Mouse (Mus musculus): ENCODE data around the gene Sertad1. TPM values are rescaled to one million over a fixed set of nuclear protein-coding genes. Genes with fewer than 3 reads are reported as not detected.

Sertad1 gene
- total RNA-seq, 2 experiments from 2014 or later = 19.0 to 27.9 TPM

Other genes with a start within 250 kb of the Sertad1 start
- gene Numbl, start 228.5 kb upstream of the Sertad1 start, total RNA-seq (2021) = 10 to 100 TPM; 11.3 to 13.6 TPM
- gene Ltbp4, start 149.2 kb upstream of the Sertad1 start, total RNA-seq (2021) = 100 to 1,000 TPM; 107 to 111 TPM
- 10 to 100 TPM; 19.6 to 22.9 TPM for gene Shkbp1, start 130.9 kb upstream of the Sertad1 start, total RNA-seq (2021)
- 1 to 10 TPM in 1 of 2 experiments, not detected in 1; 2.5 TPM for gene Gm20479, start 129.5 kb upstream of the Sertad1 start, total RNA-seq (2021)
- under 1 TPM; 0.70 to 0.81 TPM for gene Sptbn4, start 39.2 kb upstream of the Sertad1 start, total RNA-seq (2021)
- 10 to 100 TPM; 83.4 TPM for gene Blvrb, start 38.9 kb upstream of the Sertad1 start, total RNA-seq (2021)
- gene Sertad3, start 13.1 kb upstream of the Sertad1 start, total RNA-seq (2021) = 10 to 100 TPM; 13.5 to 15.6 TPM
- 1 to 10 TPM; 3.3 to 5.1 TPM for gene Prx, start 12.4 kb downstream of the Sertad1 start, total RNA-seq (2021)
- gene Hipk4, start 36.4 kb downstream of the Sertad1 start, total RNA-seq (2021) = under 1 TPM; 0.24 to 0.67 TPM
- gene Pld3, start 66.3 kb downstream of the Sertad1 start, total RNA-seq (2021) = 10 to 100 TPM; 84.0 to 86.6 TPM
- gene 2310022A10Rik, start 66.3 kb downstream of the Sertad1 start, total RNA-seq (2021) = 10 to 100 TPM; 14.7 to 25.1 TPM
- 100 to 1,000 TPM; 237 to 317 TPM for gene Akt2, start 104.6 kb downstream of the Sertad1 start, total RNA-seq (2021)
- under 1 TPM; 0.51 to 0.88 TPM for gene Ttc9b, start 167.0 kb downstream of the Sertad1 start, total RNA-seq (2021)
- 10 to 100 TPM; 25.9 to 26.6 TPM for gene Map3k10, start 187.7 kb downstream of the Sertad1 start, total RNA-seq (2021)
- gene Zfp607b, start 202.4 kb downstream of the Sertad1 start, total RNA-seq (2021) = 1 to 10 TPM; 1.3 to 1.8 TPM
- 10 to 100 TPM in 1 of 2 experiments, 1 to 10 TPM in 1; 9.9 to 16.0 TPM for gene Zfp60, start 244.5 kb downstream of the Sertad1 start, total RNA-seq (2021)

Measured in adrenal gland, postnatal 10 days (tissue).